Mouse (Mus musculus) liver, embryonic 14.5 days (tissue): ENCODE measurements at regions not wholly inside any gene's neighbourhood (a gene's known extent, or its start where the extent isn't known, plus 50 kb on each side); places are given as distances from the start of the nearest gene placed in this dataset.

Source experiments
- ATAC-seq: fragments of 200-750 bp; cut with Nextera tagmentation; 2 replicates; pipeline ENCODE4 v1.8.0; 2017; ENCODE audit warnings: moderate number of reproducible peaks, mild to moderate bottlenecking, moderate library complexity; ENCODE audit not compliant: insufficient read depth
- DNase-seq, 3 experiments: peaks; one replicate each; pipeline ENCODE4 v3.0.0-alpha.2; 2012 to 2013; ENCODE audit warnings: low read depth in 3 of 3, low spot score in 3 of 3
- H3K27ac ChIP-seq: fragments of 300-500 bp; sonication (generic); 2 replicates; pipeline ENCODE4 v1.5.1; 2014; ENCODE audit warnings: moderate library complexity, mild to moderate bottlenecking, control low read depth, inconsistent platforms
- H3K27me3 ChIP-seq: fragments of 300-500 bp; sonication (generic); 2 replicates; pipeline ENCODE4 v1.6.1; 2014; ENCODE audit warnings: mild to moderate bottlenecking, low read length, moderate library complexity; ENCODE audit not compliant: control insufficient read depth, insufficient read depth
- H3K36me3 ChIP-seq: fragments of 300-500 bp; sonication (generic); replicated peaks from 2 replicates; pipeline ENCODE4 v1.6.1; 2014; ENCODE audit warnings: low read depth; ENCODE audit not compliant: control insufficient read depth, insufficient read depth
- H3K4me1 ChIP-seq, 2 experiments: fragments of 200-500 bp in 1 of 2; fragments of 300-500 bp in 1 of 2; sonication (generic) in 1 of 2; replicated peaks; 2 replicates each; pipeline ENCODE4 v1.6.1; 2012 to 2014; ENCODE audit warnings: antibody characterized with exemption in 1 of 2, inconsistent platforms in 1 of 2, low read length in 1 of 2; ENCODE audit not compliant: control insufficient read depth in 2 of 2, insufficient read depth in 2 of 2
- H3K4me2 ChIP-seq: fragments of 300-500 bp; sonication (generic); 2 replicates; pipeline ENCODE4 v1.6.1; 2014; ENCODE audit warnings: low read depth, mild to moderate bottlenecking, control low read depth, moderate library complexity
- H3K4me3 ChIP-seq, 2 experiments: fragments of 200-500 bp in 1 of 2; fragments of 300-500 bp in 1 of 2; sonication (generic) in 1 of 2; 2 replicates each; pipeline ENCODE4 v1.5.1; 2012 to 2014; ENCODE audit warnings: low read depth in 2 of 2, low read length in 2 of 2, mild to moderate bottlenecking in 2 of 2, control low read depth in 1 of 2, inconsistent platforms in 1 of 2, moderate library complexity in 1 of 2; ENCODE audit not compliant: insufficient read depth in 1 of 2
- H3K9ac ChIP-seq: fragments of 300-500 bp; sonication (generic); replicated peaks from 2 replicates; pipeline ENCODE4 v1.6.1; 2014; ENCODE audit warnings: mild to moderate bottlenecking, control low read depth, moderate library complexity
- H3K9me3 ChIP-seq: fragments of 300-500 bp; sonication (generic); 2 replicates; pipeline ENCODE4 v1.6.1; 2016; ENCODE audit warnings: low read length, mixed read lengths; ENCODE audit not compliant: control insufficient read depth
- CTCF ChIP-seq: IDR thresholded peaks from 2 replicates; pipeline ENCODE4 v1.5.1; 2016; ENCODE audit warnings: antibody characterized with exemption, low read depth, control low read depth
- EP300 ChIP-seq: IDR thresholded peaks from 2 replicates; pipeline ENCODE4 v1.6.1; 2016; ENCODE audit warnings: antibody characterized with exemption, low read depth
- WGBS: fragments of 180-500 bp; shearing (Covaris S2); extraction: QIAGEN DNeasy Blood & Tissue Kit; methylation state at CpG from one replicate; pipeline ENCODE4 v1.1.7; 2014; ENCODE audit not compliant: insufficient replicate concordance; 5-methylcytosine and 5-hydroxymethylcytosine counted together

DNA sequence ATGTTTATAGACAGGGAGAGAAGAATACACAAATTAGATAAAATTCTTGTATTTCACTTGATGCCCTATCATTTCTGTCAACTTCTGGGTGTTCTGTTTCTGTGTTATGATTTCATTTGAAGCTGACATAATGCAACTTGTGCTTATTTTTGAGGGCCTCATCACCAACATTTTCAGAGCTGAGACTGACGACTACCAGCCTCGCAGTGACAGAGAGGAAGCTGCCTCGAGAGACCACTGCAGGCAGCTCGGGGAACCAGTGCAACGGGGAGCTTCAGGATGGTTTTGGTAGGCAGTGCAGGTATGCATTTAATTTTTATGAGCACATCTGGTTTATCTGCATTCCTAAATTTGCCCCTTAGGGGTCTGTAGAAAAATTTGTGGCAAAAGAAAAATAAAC, 669.1 kb upstream of the Pou3f3 start:
- no peak overlapping the region for H3K4me2 ChIP-seq
- DNase-seq: no peak
- no peak for ATAC-seq
- H3K9me3 ChIP-seq: no peaks in the 10 kb centered on the region
- no peak overlapping the region for H3K4me3 ChIP-seq
- 49% methylated on average over 5 of the region's 5 CpGs for WGBS
- H3K4me1 ChIP-seq: no peaks in the 10 kb centered on the region
- no peak overlapping the region for H3K27ac ChIP-seq
- TF ChIP-seq CTCF (no peak), EP300 (no peak)
- no peaks in the 10 kb centered on the region for H3K36me3 ChIP-seq
- no peaks in the 10 kb centered on the region for H3K27me3 ChIP-seq
- no peak overlapping the region for H3K9ac ChIP-seq

DNA sequence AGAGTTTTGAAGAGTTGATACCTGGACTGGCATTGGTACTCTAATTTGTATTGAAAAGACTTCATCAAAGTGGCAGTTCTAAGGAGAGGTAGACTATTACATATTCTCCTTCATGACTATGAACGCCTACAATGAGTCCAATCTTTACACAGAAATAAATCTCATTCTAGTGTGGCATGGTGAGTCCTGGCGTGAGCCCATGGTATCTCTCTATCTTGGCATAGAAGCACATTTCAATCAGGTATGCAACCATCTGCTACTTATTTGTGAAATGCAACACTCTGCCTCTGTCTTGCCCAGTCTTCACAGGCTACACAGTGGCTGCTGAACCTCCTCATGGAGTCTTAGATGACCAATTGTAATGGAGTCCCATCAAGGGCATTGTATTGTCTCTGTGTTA, 661.8 kb upstream of the Pou3f3 start:
- no peak for ATAC-seq
- no peak for TF ChIP-seq EP300
- no peak for TF ChIP-seq CTCF
- H3K4me2 ChIP-seq: no peak overlapping the region
- H3K9me3 ChIP-seq: no peaks in the 10 kb centered on the region
- WGBS: 56% methylated on average over 2 of the region's 2 CpGs
- H3K4me3 ChIP-seq: no peak overlapping the region
- no peak for DNase-seq
- no peak overlapping the region for H3K9ac ChIP-seq
- H3K4me1 ChIP-seq: no peaks in the 10 kb centered on the region
- H3K27me3 ChIP-seq: no peaks in the 10 kb centered on the region
- H3K36me3 ChIP-seq: no peaks in the 10 kb centered on the region
- no peak overlapping the region for H3K27ac ChIP-seq

GRCm38 (mm10) chr1:42035371-42035770, 660.2 kb upstream of the Pou3f3 start:
- Histone ChIP-seq H3K27me3 (no peaks in the 10 kb centered on the region), H3K9me3 (no peaks in the 10 kb centered on the region), H3K36me3 (no peaks in the 10 kb centered on the region), H3K4me1 (no peaks in the 10 kb centered on the region), H3K4me2 (no peak overlapping the region), H3K9ac (no peak overlapping the region), H3K27ac (no peak overlapping the region), H3K4me3 (no peak overlapping the region)
- TF ChIP-seq EP300: no peak
- TF ChIP-seq CTCF: no peak
- 73% methylated on average over 4 of the region's 4 CpGs for WGBS
- DNase-seq (no peak), ATAC-seq (no peak)

GRCm38 (mm10) chr1:42041544-42041943, 654.0 kb upstream of the Pou3f3 start:
- H3K4me2 ChIP-seq: no peak overlapping the region
- no peak for TF ChIP-seq CTCF
- TF ChIP-seq EP300: no peak
- WGBS: 46% methylated on average over 2 of the region's 2 CpGs
- no peak overlapping the region for H3K4me3 ChIP-seq
- no peaks in the 10 kb centered on the region for H3K27me3 ChIP-seq
- no peaks in the 10 kb centered on the region for H3K4me1 ChIP-seq
- no peaks in the 10 kb centered on the region for H3K9me3 ChIP-seq
- no peak for ATAC-seq
- H3K9ac ChIP-seq: no peak overlapping the region
- H3K36me3 ChIP-seq: no peaks in the 10 kb centered on the region
- no peak for DNase-seq
- H3K27ac ChIP-seq: no peak overlapping the region

GRCm38 (mm10) chr1:42058494-42058893, 637.1 kb upstream of the Pou3f3 start:
- no peaks in the 10 kb centered on the region for H3K9me3 ChIP-seq
- no peak overlapping the region for H3K27ac ChIP-seq
- TF ChIP-seq EP300 (no peak), CTCF (no peak)
- no peak overlapping the region for H3K9ac ChIP-seq
- no peak overlapping the region for H3K4me2 ChIP-seq
- H3K27me3 ChIP-seq: no peaks in the 10 kb centered on the region
- no peaks in the 10 kb centered on the region for H3K4me1 ChIP-seq
- ATAC-seq (no peak), DNase-seq (no peak)
- H3K36me3 ChIP-seq: no peaks in the 10 kb centered on the region
- H3K4me3 ChIP-seq: no peak overlapping the region

- Histone ChIP-seq H3K9me3 (no peaks in the 10 kb centered on the region), H3K27ac (no peak overlapping the region), H3K9ac (no peak overlapping the region), H3K27me3 (no peaks in the 10 kb centered on the region), H3K36me3 (no peaks in the 10 kb centered on the region), H3K4me1 (no peaks in the 10 kb centered on the region), H3K4me3 (no peak overlapping the region), H3K4me2 (no peak overlapping the region)
- TF ChIP-seq EP300: no peak
- TF ChIP-seq CTCF: no peak
- ATAC-seq (no peak), DNase-seq (no peak)
- WGBS: 49% methylated on average over 5 of the region's 5 CpGs
These were observed 625.5 kb upstream of the Pou3f3 start for GRCm38 (mm10) chr1:42070064-42070463.
